Mouse (Mus musculus) embryonic facial prominence, embryonic 11.5 days (tissue): ENCODE data around the gene Naa15. TPM values are rescaled to one million over a fixed set of nuclear protein-coding genes. Genes with fewer than 3 reads are reported as not detected.
A peak's percentile ranks its signal among the peaks of the same experiment; 100 is the strongest.

Experiments
- ATAC-seq: fragments of 200-750 bp; cut with Nextera tagmentation; replicated peaks from 2 replicates; pipeline ENCODE4 v1.8.0; 2017; ENCODE audit warnings: low read depth; ENCODE audit not compliant: insufficient number of reproducible peaks, low FRiP score, low TSS enrichment
- DNase-seq: peaks from one replicate; pipeline ENCODE4 v3.0.0-alpha.2; 2015; ENCODE audit warnings: low spot score
- H3K27ac ChIP-seq: fragments of 300-500 bp; sonication (generic); replicated peaks from 2 replicates; pipeline ENCODE4 v1.5.1; 2014; ENCODE audit warnings: mild to moderate bottlenecking, low read depth, low read length, control low read depth
- H3K27me3 ChIP-seq: fragments of 300-500 bp; sonication (generic); 2 replicates; pipeline ENCODE4 v1.6.1; 2014; ENCODE audit warnings: mild to moderate bottlenecking, low read length, moderate library complexity, mixed read lengths; ENCODE audit not compliant: control insufficient read depth, insufficient read depth
- H3K36me3 ChIP-seq: fragments of 300-500 bp; sonication (generic); replicated peaks from 2 replicates; pipeline ENCODE4 v1.6.1; 2014; ENCODE audit warnings: low read depth, mild to moderate bottlenecking, low read length, moderate library complexity, mixed read lengths; ENCODE audit not compliant: control insufficient read depth, insufficient read depth
- H3K4me1 ChIP-seq: fragments of 300-500 bp; sonication (generic); 2 replicates; pipeline ENCODE4 v1.6.1; 2014; ENCODE audit warnings: low read length, mixed read lengths; ENCODE audit not compliant: control insufficient read depth, insufficient read depth
- H3K4me2 ChIP-seq: fragments of 300-500 bp; sonication (generic); 2 replicates; pipeline ENCODE4 v1.6.1; 2014; ENCODE audit warnings: low read depth, mild to moderate bottlenecking, control low read depth, low read length, moderate library complexity
- H3K4me3 ChIP-seq: fragments of 300-500 bp; sonication (generic); 2 replicates; pipeline ENCODE4 v1.5.1; 2014; ENCODE audit warnings: low read depth, low read length, control low read depth
- H3K9ac ChIP-seq: fragments of 300-500 bp; sonication (generic); replicated peaks from 2 replicates; pipeline ENCODE4 v1.6.1; 2014; ENCODE audit warnings: mild to moderate bottlenecking, control low read depth, low read length
- H3K9me3 ChIP-seq: fragments of 300-500 bp; sonication (generic); replicated peaks from 2 replicates; pipeline ENCODE4 v1.6.1; 2016; ENCODE audit warnings: mild to moderate bottlenecking, low read length, inconsistent platforms, mixed read lengths; ENCODE audit not compliant: control insufficient read depth
- WGBS: fragments of 180-500 bp; shearing (Covaris S2); extraction: QIAGEN DNeasy Blood & Tissue Kit; methylation state at CpG from one replicate; pipeline ENCODE4 v1.1.7; 2014; 5-methylcytosine and 5-hydroxymethylcytosine counted together
- polyA plus RNA-seq: library from polyadenylated mRNA; unstranded; fragments of >200 nt; fragmentation: Nextera tagmentation; extraction: Ambion mirVana; gene quantifications from 2 replicates; pipeline ENCODE4 v1.2.1, GENCODE M21; 2014

Gene Naa15
- polyA plus RNA-seq, 1 experiment from 2014 or later: 54.9 TPM

GRCm38 (mm10) chr3:51402628-51403027 is 12.3 kb upstream of the Naa15 start:
- 90% methylated on average over 12 of the region's 12 CpGs for WGBS
- H3K36me3 ChIP-seq: no peaks in the 10 kb centered on the region; the same call in 1 of the 2 replicates
- H3K9ac ChIP-seq: no peak overlapping the region
- DNase-seq (no peak), ATAC-seq (no peak)
- H3K4me1 ChIP-seq: no peaks in the 10 kb centered on the region
- H3K9me3 ChIP-seq: no peaks in the 10 kb centered on the region
- H3K27me3 ChIP-seq: no peaks in the 10 kb centered on the region
- no peak overlapping the region for H3K27ac ChIP-seq
- no peak overlapping the region for H3K4me2 ChIP-seq
- H3K4me3 ChIP-seq: no peak overlapping the region

DNA sequence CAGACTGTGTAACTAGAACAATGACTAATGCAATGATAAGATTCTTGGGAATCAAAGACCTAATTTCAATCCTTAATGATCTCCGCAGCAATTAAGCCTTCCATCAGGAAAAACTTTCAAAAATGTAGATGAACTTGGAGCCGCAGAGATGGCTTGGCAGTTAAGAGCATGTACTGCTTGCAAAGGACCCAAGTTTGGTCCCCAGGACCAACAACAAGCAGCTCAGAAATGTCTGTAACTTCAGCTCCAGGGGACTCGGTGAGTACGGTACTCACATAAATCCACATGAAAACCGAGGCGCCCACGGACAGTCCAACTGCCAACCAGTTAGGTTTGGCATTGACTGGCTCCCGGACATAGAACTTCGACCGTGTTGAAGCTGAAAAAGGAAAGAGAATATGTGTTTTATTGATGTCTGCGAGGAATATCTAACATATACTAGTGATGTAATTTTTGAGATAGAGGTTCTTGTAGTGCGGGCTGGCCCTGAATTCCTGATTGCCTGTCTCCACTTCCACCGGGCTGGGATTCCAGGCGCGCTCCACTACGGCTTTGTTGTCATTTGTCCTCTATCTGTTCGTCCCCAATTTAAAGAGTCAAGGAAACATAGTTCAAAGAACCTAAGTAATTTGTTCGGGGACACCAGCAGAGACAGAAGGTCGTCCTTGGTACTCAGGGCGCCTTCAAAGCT is 6.9 kb upstream of the Naa15 start:
- no peaks in the 10 kb centered on the region for H3K27me3 ChIP-seq
- H3K4me1 ChIP-seq: peaks cover 2% of the 10 kb centered on the region; the same call in 1 of the 2 replicates
- WGBS: 24% methylated on average over 20 of the region's 20 CpGs
- no peaks in the 10 kb centered on the region; the same call in 1 of the 2 replicates for H3K36me3 ChIP-seq
- H3K4me2 ChIP-seq: peak overlapping the region; percentile 29
- ATAC-seq (no peak), DNase-seq (no peak)
- peak overlapping the region; percentile 86 for H3K27ac ChIP-seq
- H3K9me3 ChIP-seq: no peaks in the 10 kb centered on the region
- peak overlapping the region; percentile 73 for H3K9ac ChIP-seq
- peak overlapping the region; percentile 60 for H3K4me3 ChIP-seq

DNA sequence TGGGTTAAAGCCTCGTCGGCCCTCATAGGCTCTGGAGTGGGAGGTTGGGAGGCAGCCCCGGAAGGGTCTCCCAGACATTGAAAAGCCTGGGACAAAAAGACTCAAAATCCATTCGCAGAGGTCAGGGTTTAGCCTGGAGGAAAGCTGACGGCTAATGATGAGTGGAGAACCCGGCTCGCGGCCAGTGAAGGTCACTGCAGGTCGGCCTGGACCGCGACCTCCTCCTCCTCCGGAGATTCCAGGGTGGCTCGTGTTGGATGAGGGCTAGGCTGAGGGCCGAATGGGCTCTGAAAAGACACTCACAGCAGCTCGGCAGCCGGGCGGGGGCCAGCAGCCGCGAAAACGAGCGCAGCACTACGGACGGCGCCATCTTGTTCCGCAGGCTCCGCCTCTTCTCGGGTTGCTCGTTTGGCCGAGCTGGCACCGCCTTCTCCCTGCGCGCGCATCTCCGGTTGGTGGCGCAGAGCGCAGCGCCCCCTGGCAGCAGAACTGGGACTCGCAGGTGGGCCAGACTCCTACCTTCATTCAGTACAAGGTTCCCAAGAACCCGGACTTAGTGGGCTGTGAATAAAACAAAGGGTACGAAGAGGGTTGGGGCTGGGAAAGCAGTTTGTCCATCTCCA is 6.3 kb upstream of the Naa15 start, which contains the start of gene Ndufc1:
Gene Ndufc1, minus strand, starts transcription at position 428 of the 623 bp plus-strand sequence.
- Histone ChIP-seq H3K4me1 (peaks cover 2% of the 10 kb centered on the region; the same call in 1 of the 2 replicates), H3K9ac (peak within 1 kb of the TSS; percentile 73), H3K27ac (peak within 1 kb of the TSS; percentile 86), H3K4me3 (peak within 1 kb of the TSS; percentile 60), H3K27me3 (no peaks in the 10 kb centered on the region), H3K9me3 (no peaks in the 10 kb centered on the region), H3K36me3 (no peaks in the 10 kb centered on the region; the same call in 1 of the 2 replicates), H3K4me2 (peak within 1 kb of the TSS; percentile 29)
- ATAC-seq: peak; percentile 90
- DNase-seq: peak; percentile 96
- under 1% methylated on average over 37 of the region's 40 CpGs for WGBS

GRCm38 (mm10) chr3:51412457-51412856 is 2.5 kb upstream of the Naa15 start:
- 87% methylated on average over 7 of the region's 7 CpGs for WGBS
- H3K4me2 ChIP-seq: no peak overlapping the region
- H3K27me3 ChIP-seq: no peaks in the 10 kb centered on the region
- no peaks in the 10 kb centered on the region for H3K9me3 ChIP-seq
- ATAC-seq: no peak
- no peak overlapping the region for H3K27ac ChIP-seq
- no peak overlapping the region for H3K9ac ChIP-seq
- H3K36me3 ChIP-seq: no peaks in the 10 kb centered on the region
- peaks cover 2% of the 10 kb centered on the region; the same call in 1 of the 2 replicates for H3K4me1 ChIP-seq
- DNase-seq: no peak
- H3K4me3 ChIP-seq: no peak overlapping the region

GRCm38 (mm10) chr3:51413276-51413675 is 1.7 kb upstream of the Naa15 start:
- DNase-seq: no peak
- H3K4me1 ChIP-seq: no peaks in the 10 kb centered on the region
- 78% methylated on average over 1 of the region's 1 CpGs for WGBS
- ATAC-seq: no peak
- no peak overlapping the region for H3K4me2 ChIP-seq
- no peaks in the 10 kb centered on the region for H3K9me3 ChIP-seq
- no peaks in the 10 kb centered on the region for H3K27me3 ChIP-seq
- no peak overlapping the region for H3K27ac ChIP-seq
- no peak overlapping the region for H3K4me3 ChIP-seq
- no peak overlapping the region for H3K9ac ChIP-seq
- H3K36me3 ChIP-seq: no peaks in the 10 kb centered on the region

- H3K4me1 ChIP-seq: no peaks in the 10 kb centered on the region
- 2% methylated on average over 17 of the region's 30 CpGs for WGBS
- no peaks in the 10 kb centered on the region for H3K36me3 ChIP-seq
- DNase-seq: no peak
- peak overlapping the region; percentile 100 for H3K4me3 ChIP-seq
- H3K27ac ChIP-seq: peak overlapping the region; percentile 86
- no peaks in the 10 kb centered on the region for H3K27me3 ChIP-seq
- ATAC-seq: peak; percentile 47
- peak overlapping the region; percentile 99 for H3K9ac ChIP-seq
- peak overlapping the region; percentile 67 for H3K4me2 ChIP-seq
- no peaks in the 10 kb centered on the region for H3K9me3 ChIP-seq
These were observed 1.1 kb downstream of the Naa15 start for GRCm38 (mm10) chr3:51416073-51416363.

DNA sequence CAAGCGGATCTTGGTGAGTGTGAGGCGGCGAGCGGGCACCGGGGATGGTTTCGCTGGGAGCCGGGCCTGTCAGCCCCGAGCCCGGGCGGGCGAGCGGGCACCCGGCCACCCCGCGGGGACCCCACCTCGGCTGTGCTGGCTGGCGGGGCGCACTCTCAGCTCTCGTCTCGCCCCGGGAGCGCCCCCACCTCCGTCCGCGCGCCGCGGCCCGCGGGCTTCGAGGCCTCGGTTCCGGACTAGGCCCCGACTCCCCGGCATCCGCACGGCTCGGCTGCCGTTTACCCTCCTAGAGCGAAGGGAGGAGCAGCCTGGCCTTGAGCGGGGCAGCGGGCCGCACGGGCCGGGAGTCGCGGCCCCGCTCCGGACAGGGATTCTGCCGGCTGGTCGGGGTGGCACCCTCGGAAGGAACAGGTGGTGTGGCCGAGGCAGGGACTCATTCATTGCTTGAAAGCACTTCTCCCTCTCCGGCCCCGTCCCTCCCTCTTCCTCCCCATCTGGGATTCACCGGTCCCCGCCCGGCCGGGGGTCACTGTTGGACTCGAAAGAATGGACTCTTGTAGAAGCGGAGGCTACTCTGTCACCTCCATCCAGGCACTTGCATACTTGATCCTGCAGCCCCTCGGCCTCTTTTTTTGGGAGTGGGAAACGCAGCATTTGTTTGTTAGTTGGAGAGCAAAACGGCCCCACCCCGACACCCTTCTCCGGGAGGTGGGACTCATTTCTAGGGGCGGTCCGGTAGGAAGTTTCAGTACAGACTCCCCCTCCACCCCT is 1.6 kb downstream of the Naa15 start:
- no peaks in the 10 kb centered on the region for H3K27me3 ChIP-seq
- no peaks in the 10 kb centered on the region for H3K4me1 ChIP-seq
- peak overlapping the region; percentile 64 for H3K4me2 ChIP-seq
- under 1% methylated on average over 44 of the region's 68 CpGs for whole genome bisulfite sequencing
- H3K36me3 ChIP-seq: no peaks in the 10 kb centered on the region
- H3K9me3 ChIP-seq: no peaks in the 10 kb centered on the region
- H3K27ac ChIP-seq: peak overlapping the region; percentile 86
- peak overlapping the region; percentile 99 for H3K9ac ChIP-seq
- ATAC-seq (peak; percentile 60), DNase-seq (peak; percentile 44)
- H3K4me3 ChIP-seq: peak overlapping the region; percentile 100

DNA sequence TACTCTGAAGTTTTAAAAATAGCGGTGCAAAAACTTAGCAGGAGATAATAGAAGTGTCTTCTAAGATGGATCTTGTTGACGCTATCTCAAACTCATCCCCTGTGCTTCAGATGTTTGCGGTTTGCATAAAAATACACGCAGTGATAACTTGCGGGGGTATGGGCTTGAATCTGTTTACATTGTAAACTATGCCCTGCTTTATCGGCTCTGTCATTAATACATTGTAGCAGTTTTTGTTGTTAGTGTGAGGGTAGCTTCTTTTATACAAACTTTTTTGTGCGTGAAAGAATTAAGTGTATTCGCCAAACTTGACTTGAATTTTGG is 2.1 kb downstream of the Naa15 start:
- Histone ChIP-seq H3K27ac (0 out of 2 replicates have a peak overlapping the region, but pooled peaks have one; percentile 86), H3K36me3 (no peaks in the 10 kb centered on the region), H3K27me3 (no peaks in the 10 kb centered on the region), H3K4me3 (peak overlapping the region; percentile 100), H3K9me3 (no peaks in the 10 kb centered on the region), H3K4me1 (no peaks in the 10 kb centered on the region), H3K4me2 (peak overlapping the region; percentile 64), H3K9ac (peak overlapping the region; percentile 99)
- ATAC-seq (no peak), DNase-seq (no peak)
- 10% methylated on average over 8 of the region's 8 CpGs for WGBS
